ENCODE assay signal across 11 mouse cellular contexts in the genomic region with DNA sequence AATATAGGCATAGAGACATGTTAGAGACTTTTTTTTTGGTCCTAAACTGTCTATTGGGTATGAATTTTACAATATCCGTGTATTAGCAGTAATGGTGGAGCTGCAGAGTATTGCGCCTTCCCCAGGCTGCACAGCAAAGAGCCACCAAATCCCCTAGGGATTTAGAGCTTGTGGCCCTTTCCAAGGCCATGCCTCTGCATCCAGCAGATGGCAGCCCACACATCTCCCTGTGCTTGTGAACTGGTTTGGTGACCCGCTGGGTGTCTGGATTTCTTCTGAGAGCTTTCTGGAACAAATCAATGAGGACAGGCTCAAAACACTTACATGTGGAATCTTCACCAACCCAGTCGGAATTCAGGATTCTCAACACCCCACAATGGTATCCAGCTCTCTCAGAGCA.
DNase-seq lines count a peak whose midpoint lies in the region; ATAC-seq and TF ChIP-seq lines count a peak whose summit lies in the region.
"Had no signal": no experiment of that assay in that cellular context is flagged by ENCODE, and none has a peak within 500 bp of the region (broad histone marks: within the 10 kb centered on the region; RNA-seq: fewer than 3 reads in every experiment).

No protein-coding gene starts in this region.

- no peak for DNase-seq in cerebellum, adult 2 months
- no peak for DNase-seq in layer of hippocampus, adult 2 months (ENCODE audit: low spot score in 2 of 2)
- no peak for DNase-seq in layer of hippocampus, postnatal 36 days
- peak; percentile 28 to 53 for DNase-seq in kidney, postnatal 4 days
- no peak for DNase-seq in frontal cortex, postnatal 36 days (ENCODE audit: low spot score in 2 of 2)
- no peak for DNase-seq in left cerebral cortex, postnatal 25 days (ENCODE audit: low spot score in 2 of 2)
- DNase-seq: liver, embryonic 13.5 days had no signal

- H3K4me1 ChIP-seq in cerebellum, adult 2 months (ENCODE audit: control insufficient read depth, insufficient read depth, low read length): no peaks in the 10 kb centered on the region
- H3K4me1 ChIP-seq in ES-Bruce4 (ENCODE audit: control insufficient read depth, insufficient read depth, low read length): peaks cover 2% of the 10 kb centered on the region
- H3K4me1 ChIP-seq: liver, embryonic 13.5 days had no signal

- H3K9me3 ChIP-seq in ES-Bruce4 (replicated peaks; ENCODE audit: control insufficient read depth, insufficient read depth, low read length, poor library complexity, severe bottlenecking): no peaks in the 10 kb centered on the region
- H3K9me3 ChIP-seq: embryonic facial prominence, embryonic 13.5 days; heart, embryonic 10.5 days; liver, embryonic 13.5 days had no signal

- no peaks in the 10 kb centered on the region for H3K36me3 ChIP-seq in ES-Bruce4 (ENCODE audit: control insufficient read depth, insufficient read depth, low read length, poor library complexity, severe bottlenecking)
- H3K36me3 ChIP-seq: embryonic facial prominence, embryonic 13.5 days; heart, embryonic 10.5 days; liver, embryonic 13.5 days had no signal

- H3K27me3 ChIP-seq in cerebellum, adult 2 months (ENCODE audit: control insufficient read depth, insufficient read depth, low read length): no peaks in the 10 kb centered on the region
- H3K27me3 ChIP-seq in ES-Bruce4 (ENCODE audit: control insufficient read depth, insufficient read depth, low read length, poor library complexity, severe bottlenecking): no peaks in the 10 kb centered on the region
- H3K27me3 ChIP-seq: embryonic facial prominence, embryonic 13.5 days; liver, embryonic 13.5 days had no signal

- no peak for TF ChIP-seq EP300 in ES-Bruce4 (IDR thresholded peaks at IDR 0.05; ENCODE audit: insufficient read depth, low read depth, low read length)

- TF ChIP-seq CTCF in cerebellum, adult 2 months (IDR thresholded peaks at IDR 0.05; ENCODE audit: borderline replicate concordance, insufficient read depth, low read depth, low read length): peak; percentile 57
- peak; percentile 63 for TF ChIP-seq CTCF in layer of hippocampus, adult 2 months (conservative IDR thresholded peaks at IDR 0.05)
- peak; percentile 27 for TF ChIP-seq CTCF in ES-Bruce4 (IDR thresholded peaks at IDR 0.05; ENCODE audit: low read depth, low read length)

- 75% methylated on average over 4 of the region's 4 CpGs for WGBS in cerebellum, adult 2 months

- no peak overlapping the region for H3K27ac ChIP-seq in cerebellum, adult 2 months (ENCODE audit: insufficient read depth, low read length)
- H3K27ac ChIP-seq in layer of hippocampus, adult 2 months: no peak overlapping the region
- no peak overlapping the region for H3K27ac ChIP-seq in ES-Bruce4 (ENCODE audit: insufficient read depth, low read length)
- H3K27ac ChIP-seq: embryonic facial prominence, embryonic 13.5 days; heart, embryonic 10.5 days; liver, embryonic 13.5 days had no signal

- H3K4me3 ChIP-seq in cerebellum, adult 2 months (replicated peaks; ENCODE audit: insufficient read depth, low read depth, low read length): no peak overlapping the region
- no peak overlapping the region for H3K4me3 ChIP-seq in layer of hippocampus, adult 2 months
- no peak overlapping the region for H3K4me3 ChIP-seq in ES-Bruce4 (ENCODE audit: low read depth, low read length)
- H3K4me3 ChIP-seq: embryonic facial prominence, embryonic 13.5 days; heart, embryonic 10.5 days; liver, embryonic 13.5 days had no signal

- TF ChIP-seq POLR2A in cerebellum, adult 2 months (IDR thresholded peaks at IDR 0.05; ENCODE audit: borderline replicate concordance, insufficient read depth, low read length): no peak
- TF ChIP-seq POLR2A in ES-Bruce4 (IDR thresholded peaks at IDR 0.05; ENCODE audit: insufficient read depth, low read length): no peak

- intact Hi-C loops in left cerebral cortex, postnatal 25 days (cut with DNase I): loop anchor here (2.0 kb wide), 1 partner anchor 76 kb away; no protein-coding TSS in a partner anchor

- H3K9ac ChIP-seq in ES-Bruce4 (ENCODE audit: low read depth, poor library complexity, severe bottlenecking): no peak overlapping the region
- H3K9ac ChIP-seq: embryonic facial prominence, embryonic 13.5 days; liver, embryonic 13.5 days had no signal

- ATAC-seq in cerebellum, adult (ENCODE audit: insufficient number of reproducible peaks, low FRiP score, low TSS enrichment): no peak

Comparison
In these comparisons a context has a peak if more than half of its experiments do, and no peak if none do; other contexts are left out.
1. DNase-seq: peak in kidney, postnatal 4 days (2 of 2); none in cerebellum, adult 2 months (0 of 2), layer of hippocampus, adult 2 months (0 of 2), layer of hippocampus, postnatal 36 days (0 of 2), frontal cortex, postnatal 36 days (0 of 2) and left cerebral cortex, postnatal 25 days (0 of 2).
2. Peak in every context shown above with its lines, with median percentiles within 50 percentile points of each other: CTCF ChIP-seq.